Mouse (Mus musculus) neural tube, embryonic 13.5 days (tissue): ENCODE measurements around the gene Ly6g6e. TPM values are rescaled to one million over a fixed set of nuclear protein-coding genes. Genes with fewer than 3 reads are reported as not detected.

ENCODE experiments used
- ATAC-seq: fragments of 200-750 bp; cut with Nextera tagmentation; 2 replicates; pipeline ENCODE4 v1.8.0; 2017; ENCODE audit warnings: low read depth, mild to moderate bottlenecking, moderate TSS enrichment, moderate library complexity
- H3K27ac ChIP-seq: fragments of 300-500 bp; sonication (generic); replicated peaks from 2 replicates; pipeline ENCODE4 v1.5.1; 2015; ENCODE audit warnings: moderate library complexity, mild to moderate bottlenecking, inconsistent platforms
- H3K27me3 ChIP-seq: fragments of 300-500 bp; sonication (generic); 2 replicates; pipeline ENCODE4 v1.6.1; 2015; ENCODE audit warnings: mild to moderate bottlenecking, inconsistent platforms
- H3K36me3 ChIP-seq: fragments of 300-500 bp; sonication (generic); 2 replicates; pipeline ENCODE4 v1.6.1; 2015; ENCODE audit warnings: mild to moderate bottlenecking, inconsistent platforms
- H3K4me1 ChIP-seq: fragments of 300-500 bp; sonication (generic); replicated peaks from 2 replicates; pipeline ENCODE4 v1.6.1; 2015; ENCODE audit warnings: inconsistent platforms
- H3K4me2 ChIP-seq: fragments of 300-500 bp; sonication (generic); 2 replicates; pipeline ENCODE4 v1.6.1; 2015; ENCODE audit warnings: inconsistent platforms, mild to moderate bottlenecking, moderate library complexity
- H3K4me3 ChIP-seq: fragments of 300-500 bp; sonication (generic); 2 replicates; pipeline ENCODE4 v1.5.1; 2015; ENCODE audit warnings: mild to moderate bottlenecking, inconsistent platforms
- H3K9ac ChIP-seq: fragments of 300-500 bp; sonication (generic); 2 replicates; pipeline ENCODE4 v1.6.1; 2015; ENCODE audit warnings: moderate library complexity, mild to moderate bottlenecking, inconsistent platforms
- H3K9me3 ChIP-seq: fragments of 300-500 bp; sonication (generic); 2 replicates; pipeline ENCODE4 v1.6.1; 2016; ENCODE audit warnings: inconsistent platforms
- WGBS: fragments of 180-500 bp; shearing (Covaris S2); methylation state at CpG from one replicate; pipeline ENCODE4 v1.1.7; 2015; 5-methylcytosine and 5-hydroxymethylcytosine counted together
- polyA plus RNA-seq: library from polyadenylated mRNA; unstranded; fragments of >200 nt; fragmentation: Nextera tagmentation; extraction: Ambion mirVana; gene quantifications from 2 replicates; pipeline ENCODE4 v1.2.1, GENCODE M21; 2015

Ly6g6e gene
- polyA plus RNA-seq, 1 experiment from 2014 or later: 0.46 TPM

GRCm38 (mm10) chr17:35100196-35100765, 23.6 kb downstream of the Ly6g6e start:
- Histone ChIP-seq H3K4me3 (no peak overlapping the region), H3K36me3 (peaks cover 91% of the 10 kb centered on the region), H3K4me1 (no peaks in the 10 kb centered on the region), H3K27ac (no peak overlapping the region), H3K9ac (no peak overlapping the region), H3K4me2 (no peak overlapping the region), H3K9me3 (no peaks in the 10 kb centered on the region), H3K27me3 (no peaks in the 10 kb centered on the region)
- 79% methylated on average over 10 of the region's 10 CpGs for WGBS
- ATAC-seq: no peak

GRCm38 (mm10) chr17:35101161-35101560, 24.5 kb downstream of the Ly6g6e start:
- no peak overlapping the region for H3K4me3 ChIP-seq
- WGBS: 95% methylated on average over 11 of the region's 11 CpGs
- no peaks in the 10 kb centered on the region for H3K9me3 ChIP-seq
- no peak overlapping the region for H3K9ac ChIP-seq
- peaks cover 7% of the 10 kb centered on the region; the same call in 1 of the 2 replicates for H3K4me1 ChIP-seq
- no peak for ATAC-seq
- H3K36me3 ChIP-seq: peaks cover 84% of the 10 kb centered on the region
- no peak overlapping the region for H3K27ac ChIP-seq
- H3K27me3 ChIP-seq: no peaks in the 10 kb centered on the region
- H3K4me2 ChIP-seq: no peak overlapping the region

GRCm38 (mm10) chr17:35102299-35102698, 25.6 kb downstream of the Ly6g6e start:
- H3K36me3 ChIP-seq: peaks cover 72% of the 10 kb centered on the region
- H3K27me3 ChIP-seq: no peaks in the 10 kb centered on the region
- H3K27ac ChIP-seq: no peak overlapping the region
- WGBS: 79% methylated on average over 8 of the region's 8 CpGs
- H3K4me3 ChIP-seq: no peak overlapping the region
- H3K9me3 ChIP-seq: no peaks in the 10 kb centered on the region
- peaks cover 8% of the 10 kb centered on the region; the same call in 1 of the 2 replicates for H3K4me1 ChIP-seq
- no peak overlapping the region for H3K9ac ChIP-seq
- no peak overlapping the region for H3K4me2 ChIP-seq
- no peak for ATAC-seq

GRCm38 (mm10) chr17:35103221-35103690, 26.6 kb downstream of the Ly6g6e start:
- WGBS: 76% methylated on average over 6 of the region's 6 CpGs
- H3K36me3 ChIP-seq: peaks cover 63% of the 10 kb centered on the region

GRCm38 (mm10) chr17:35104079-35104478, 27.4 kb downstream of the Ly6g6e start:
- Histone ChIP-seq H3K9me3 (no peaks in the 10 kb centered on the region), H3K27me3 (no peaks in the 10 kb centered on the region), H3K4me2 (no peak overlapping the region), H3K27ac (no peak overlapping the region), H3K9ac (no peak overlapping the region), H3K36me3 (peaks cover 54% of the 10 kb centered on the region), H3K4me3 (no peak overlapping the region), H3K4me1 (peaks cover 8% of the 10 kb centered on the region; the same call in 1 of the 2 replicates)
- WGBS: 90% methylated on average over 7 of the region's 7 CpGs
- no peak for ATAC-seq

More at GRCm38 (mm10) chr17:35103221-35103690, 26.6 kb downstream of the Ly6g6e start:
- H3K9me3 ChIP-seq: no peaks in the 10 kb centered on the region
- no peaks in the 10 kb centered on the region for H3K27me3 ChIP-seq
- no peak overlapping the region for H3K9ac ChIP-seq
- peaks cover 8% of the 10 kb centered on the region; the same call in 1 of the 2 replicates for H3K4me1 ChIP-seq
- no peak overlapping the region for H3K4me3 ChIP-seq
- ATAC-seq: no peak
- no peak overlapping the region for H3K4me2 ChIP-seq
- H3K27ac ChIP-seq: no peak overlapping the region

GRCm38 (mm10) chr17:35104754-35105153, 28.1 kb downstream of the Ly6g6e start:
- 77% methylated on average over 6 of the region's 6 CpGs for WGBS
- H3K27ac ChIP-seq: no peak overlapping the region
- H3K9me3 ChIP-seq: no peaks in the 10 kb centered on the region
- H3K4me1 ChIP-seq: peaks cover 8% of the 10 kb centered on the region; the same call in 1 of the 2 replicates
- 0 out of 2 replicates have a peak overlapping the region, but pooled peaks have one; percentile 22 for H3K9ac ChIP-seq
- H3K4me3 ChIP-seq: no peak overlapping the region
- ATAC-seq: no peak
- peaks cover 48% of the 10 kb centered on the region for H3K36me3 ChIP-seq
- H3K4me2 ChIP-seq: no peak overlapping the region
- no peaks in the 10 kb centered on the region for H3K27me3 ChIP-seq

- ATAC-seq: no peak
- 31% methylated on average over 13 of the region's 13 CpGs for WGBS
Measured at GRCm38 (mm10) chr17:35105740-35106389, 29.2 kb downstream of the Ly6g6e start.

GRCm38 (mm10) chr17:35106522-35106921, 29.8 kb downstream of the Ly6g6e start:
- Histone ChIP-seq H3K27ac (no peak overlapping the region), H3K4me2 (no peak overlapping the region), H3K9me3 (no peaks in the 10 kb centered on the region), H3K36me3 (peaks cover 30% of the 10 kb centered on the region), H3K27me3 (no peaks in the 10 kb centered on the region), H3K4me3 (no peak overlapping the region), H3K4me1 (peaks cover 8% of the 10 kb centered on the region; the same call in 1 of the 2 replicates), H3K9ac (no peak overlapping the region)
- ATAC-seq: no peak
- 75% methylated on average over 3 of the region's 3 CpGs for WGBS

More at GRCm38 (mm10) chr17:35105740-35106389, 29.2 kb downstream of the Ly6g6e start:
- H3K9ac ChIP-seq: peak overlapping the region; percentile 52; the same call in 1 of the 2 replicates
- peak overlapping the region; percentile 35 for H3K4me2 ChIP-seq
- no peak overlapping the region for H3K4me3 ChIP-seq
- H3K4me1 ChIP-seq: peaks cover 8% of the 10 kb centered on the region; the same call in 1 of the 2 replicates
- H3K27ac ChIP-seq: no peak overlapping the region
- peaks cover 36% of the 10 kb centered on the region for H3K36me3 ChIP-seq
- no peaks in the 10 kb centered on the region for H3K27me3 ChIP-seq
- no peaks in the 10 kb centered on the region for H3K9me3 ChIP-seq

GRCm38 (mm10) chr17:35108097-35108496, 31.4 kb downstream of the Ly6g6e start, which contains the start of gene Ly6g5c:
TSS of gene Ly6g5c (plus strand) at chr17:35108279.
- Histone ChIP-seq H3K36me3 (peaks cover 14% of the 10 kb centered on the region), H3K9ac (no peak within 1 kb of the TSS), H3K4me3 (no peak within 1 kb of the TSS), H3K27ac (no peak within 1 kb of the TSS), H3K27me3 (no peaks in the 10 kb centered on the region), H3K9me3 (no peaks in the 10 kb centered on the region), H3K4me1 (peaks cover 8% of the 10 kb centered on the region; the same call in 1 of the 2 replicates), H3K4me2 (no peak within 1 kb of the TSS)
- no peak for ATAC-seq
- WGBS: 78% methylated on average over 6 of the region's 6 CpGs

GRCm38 (mm10) chr17:35111774-35112173, 35.1 kb downstream of the Ly6g6e start:
- Histone ChIP-seq H3K9ac (no peak overlapping the region), H3K4me1 (no peaks in the 10 kb centered on the region), H3K4me3 (no peak overlapping the region), H3K27ac (no peak overlapping the region), H3K4me2 (no peak overlapping the region), H3K9me3 (no peaks in the 10 kb centered on the region), H3K27me3 (no peaks in the 10 kb centered on the region), H3K36me3 (peaks cover 29% of the 10 kb centered on the region)
- no peak for ATAC-seq
- WGBS: 66% methylated on average over 9 of the region's 9 CpGs

GRCm38 (mm10) chr17:35115046-35116019, 38.6 kb downstream of the Ly6g6e start, which contains the start of gene Ly6g5b:
TSS of gene Ly6g5b (minus strand) at chr17:35115428.
- Histone ChIP-seq H3K9ac (no peak within 1 kb of the TSS), H3K9me3 (no peaks in the 10 kb centered on the region), H3K4me2 (no peak within 1 kb of the TSS), H3K36me3 (peaks cover 57% of the 10 kb centered on the region), H3K27ac (no peak within 1 kb of the TSS), H3K4me3 (no peak within 1 kb of the TSS), H3K4me1 (peaks cover 9% of the 10 kb centered on the region), H3K27me3 (no peaks in the 10 kb centered on the region)
- ATAC-seq: no peak
- 86% methylated on average over 8 of the region's 8 CpGs for WGBS
